8 mouse cellular contexts compared by ENCODE assay signal in genomic region chr12:101084237-101084636, GRCm38 (mm10). TPM values are rescaled to one million over a fixed set of nuclear protein-coding genes. Genes with fewer than 3 reads are reported as not detected.
DNase-seq lines count a peak whose midpoint lies in the region; ATAC-seq lines count a peak whose summit lies in the region.

No protein-coding gene starts in this region.

- no peaks in the 10 kb centered on the region for H3K27me3 ChIP-seq in heart, embryonic 15.5 days
- no peaks in the 10 kb centered on the region for H3K27me3 ChIP-seq in hindbrain, embryonic 10.5 days (ENCODE audit: insufficient read depth, poor library complexity, severe bottlenecking)
- no peaks in the 10 kb centered on the region for H3K27me3 ChIP-seq in midbrain, embryonic 12.5 days

- H3K9ac ChIP-seq in heart, embryonic 15.5 days: peak overlapping the region; percentile 99
- peak overlapping the region; percentile 99 for H3K9ac ChIP-seq in midbrain, embryonic 12.5 days (replicated peaks)

- peak overlapping the region; percentile 99 for H3K27ac ChIP-seq in heart, embryonic 15.5 days
- peak overlapping the region; percentile 97 for H3K27ac ChIP-seq in hindbrain, embryonic 10.5 days
- H3K27ac ChIP-seq in midbrain, embryonic 12.5 days (replicated peaks): peak overlapping the region; percentile 99

- intact Hi-C loops in heart, postnatal 10 days (cut with DNase I): no loop called here

- 8% methylated on average over 4 of the region's 4 CpGs for WGBS in heart, embryonic 15.5 days
- WGBS in hindbrain, embryonic 10.5 days: 28% methylated on average over 4 of the region's 4 CpGs
- 22% methylated on average over 4 of the region's 4 CpGs for WGBS in midbrain, embryonic 12.5 days

- H3K9me3 ChIP-seq in heart, embryonic 15.5 days (replicated peaks): no peaks in the 10 kb centered on the region
- no peaks in the 10 kb centered on the region for H3K9me3 ChIP-seq in hindbrain, embryonic 10.5 days
- H3K9me3 ChIP-seq in midbrain, embryonic 12.5 days: no peaks in the 10 kb centered on the region

- peaks cover 25% of the 10 kb centered on the region for H3K4me1 ChIP-seq in heart, embryonic 15.5 days (replicated peaks)
- peaks cover 23% of the 10 kb centered on the region for H3K4me1 ChIP-seq in hindbrain, embryonic 10.5 days (replicated peaks)
- peaks cover 21% of the 10 kb centered on the region for H3K4me1 ChIP-seq in midbrain, embryonic 12.5 days

- H3K4me2 ChIP-seq in heart, embryonic 15.5 days: peak overlapping the region; percentile 76
- H3K4me2 ChIP-seq in midbrain, embryonic 12.5 days (replicated peaks): peak overlapping the region; percentile 94

- no peak for ATAC-seq in heart, embryonic 15.5 days (replicated peaks; ENCODE audit: insufficient number of reproducible peaks, insufficient read depth, low FRiP score, low read depth)
- ATAC-seq in midbrain, embryonic 12.5 days (ENCODE audit: low FRiP score, low read depth): no peak
- ATAC-seq in cerebellum, adult (ENCODE audit: insufficient number of reproducible peaks, low FRiP score, low TSS enrichment): no peak

- no peak for DNase-seq in heart, postnatal 10 days
- peak; percentile 23 for DNase-seq in MN1 (ENCODE audit: low spot score)
- no peak for DNase-seq in hindbrain, embryonic 10.5 days (ENCODE audit: low spot score)
- no peak for DNase-seq in right cerebral cortex, postnatal 36 days (ENCODE audit: low spot score in 2 of 2)
- no peak for DNase-seq in retina, postnatal 1 day

- H3K36me3 ChIP-seq in heart, embryonic 15.5 days: no peaks in the 10 kb centered on the region
- H3K36me3 ChIP-seq in hindbrain, embryonic 10.5 days: peaks cover 20% of the 10 kb centered on the region
- peaks cover 7% of the 10 kb centered on the region; the same call in 1 of the 2 replicates for H3K36me3 ChIP-seq in midbrain, embryonic 12.5 days

- H3K4me3 ChIP-seq in heart, embryonic 15.5 days: peak overlapping the region; percentile 97
- peak overlapping the region; percentile 99 for H3K4me3 ChIP-seq in hindbrain, embryonic 10.5 days
- peak overlapping the region; percentile 99 for H3K4me3 ChIP-seq in midbrain, embryonic 12.5 days

RNA-seq across cellular contexts. Expression of gene Ppp4r3a, which starts 0.7 kb away (rescaled TPM):
- polyA plus RNA-seq in heart, embryonic 15.5 days (2015; fragmentation: Nextera tagmentation; extraction: Ambion mirVana): 27.0 and 30.9 TPM in 2 replicates
- 10 to 100 TPM; 37.6 to 38.9 TPM for total RNA-seq in heart, postnatal 10 days (2021)
- 50.3 and 50.8 TPM in 2 replicates for polyA plus RNA-seq in hindbrain, embryonic 10.5 days (2016; fragmentation: Nextera tagmentation; extraction: Ambion mirVana)
- 79.5 and 80.2 TPM in 2 replicates for polyA plus RNA-seq in midbrain, embryonic 12.5 days (2016; fragmentation: Nextera tagmentation; extraction: Ambion mirVana)

RNA-seq across cellular contexts. Expression of gene Ccdc88c, which starts 55.4 kb away (rescaled TPM):
- 2.4 and 5.3 TPM in 2 replicates for polyA plus RNA-seq in heart, embryonic 15.5 days (2015; fragmentation: Nextera tagmentation; extraction: Ambion mirVana)
- 10 to 100 TPM; 11.9 to 13.2 TPM for total RNA-seq in heart, postnatal 10 days (2021)
- 13.3 and 17.6 TPM in 2 replicates for polyA plus RNA-seq in hindbrain, embryonic 10.5 days (2016; fragmentation: Nextera tagmentation; extraction: Ambion mirVana)
- polyA plus RNA-seq in midbrain, embryonic 12.5 days (2016; fragmentation: Nextera tagmentation; extraction: Ambion mirVana): 17.1 and 19.6 TPM in 2 replicates
